Mouse (Mus musculus): ENCODE data around the gene 4930442H23Rik.
"Not testable (repeated sequence)": the region's sequence is repeated elsewhere in the genome, so short reads cannot be mapped to it uniquely, and the experiment has no call there.

GRCm38 (mm10) chr10:81175345-81175701, 8.3 kb downstream of the 4930442H23Rik start:
- not testable (repeated sequence) for TF ChIP-seq GATA1 (IDR thresholded peaks at IDR 0.05; ENCODE audit: borderline replicate concordance, low read length); FLI1 (IDR thresholded peaks at IDR 0.05; ENCODE audit: low read length)

Data from megakaryocyte, embryonic 14.5 days (primary cell).